Mouse (Mus musculus) activated CD4-positive, CD25-positive, alpha-beta regulatory T cell, adult 4 months (primary cell): ENCODE results near the gene Map3k7. TPM values are rescaled to one million over a fixed set of nuclear protein-coding genes. Genes with fewer than 3 reads are reported as not detected.
A peak's percentile ranks its signal among the peaks of the same experiment; 100 is the strongest.

ENCODE experiments used
- ATAC-seq: one replicate; pipeline ENCODE4 v1.8.0; 2017
- polyA plus RNA-seq, 2 experiments: library from polyadenylated mRNA; unstranded; fragments of 100-300 nt; shearing (Covaris generic); gene quantifications; one replicate each; pipeline ENCODE4 v1.2.1; 2017

The Map3k7 gene
- polyA plus RNA-seq, 2 experiments from 2014 or later = 5.8 to 9.5 TPM

DNA sequence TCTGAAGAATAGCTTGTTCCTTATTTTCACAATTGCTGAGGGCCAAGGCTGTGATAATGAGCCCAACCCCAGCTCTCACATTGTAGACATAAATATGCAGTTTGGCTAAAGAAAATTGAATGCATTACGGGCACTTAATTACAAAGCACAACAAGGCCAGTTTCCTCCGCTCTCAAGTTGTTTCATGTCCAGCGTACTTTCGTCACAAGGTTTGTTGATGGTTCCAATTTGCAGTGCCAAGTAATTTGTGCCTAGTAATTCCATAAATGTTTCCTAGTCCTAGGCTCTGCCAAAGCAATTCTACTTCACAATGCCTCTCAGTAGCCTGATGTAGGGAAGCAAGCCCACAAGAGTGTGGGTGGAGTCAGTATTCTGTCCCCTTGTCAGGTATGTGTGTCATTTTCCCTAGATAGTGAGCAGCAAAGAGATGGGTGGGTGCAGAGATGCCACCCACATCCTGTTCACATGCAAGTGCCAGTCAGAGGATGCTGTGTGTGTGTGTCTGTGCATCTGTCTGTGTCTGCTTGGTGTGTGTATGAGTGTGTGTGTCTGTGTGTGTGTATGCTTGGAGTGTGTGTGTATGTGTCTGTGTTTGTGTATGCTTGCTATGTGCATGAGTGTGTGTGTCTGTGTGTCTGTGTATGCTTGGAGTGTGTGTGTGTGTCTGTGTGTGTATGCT, 98.6 kb downstream of the Map3k7 start:
- ATAC-seq = peak; percentile 85

DNA sequence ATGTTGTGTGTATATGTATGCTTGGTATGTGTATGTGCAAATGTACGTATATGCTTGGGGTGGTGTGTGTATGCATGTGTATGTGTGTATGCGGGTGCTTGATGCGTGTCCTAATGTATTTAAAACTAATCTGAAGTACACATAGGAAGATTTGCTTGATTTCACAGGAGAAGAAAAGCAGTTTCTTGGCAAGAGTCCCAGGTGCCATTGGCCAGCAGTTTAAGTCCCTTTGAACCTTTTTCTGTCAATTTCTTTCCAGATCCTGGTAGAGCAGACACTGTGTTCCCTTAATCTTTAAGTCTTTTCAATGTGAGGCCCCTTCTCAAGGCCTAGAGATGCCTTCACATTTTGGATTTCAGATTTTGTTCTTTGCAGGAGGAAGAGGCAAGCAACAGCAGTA, 99.4 kb downstream of the Map3k7 start:
- ATAC-seq = no peak
